Mouse (Mus musculus) small intestine, adult 2 months (tissue): ENCODE measurements around the gene Gm29609.

Experiments used
- CTCF ChIP-seq: fragments of 200-500 bp; IDR thresholded peaks from 2 replicates; pipeline ENCODE4 v1.5.1; 2012; ENCODE audit warnings: low read depth, mild to moderate bottlenecking, control low read depth, inconsistent platforms, low read length, moderate library complexity, mixed read lengths; ENCODE audit not compliant: insufficient replicate concordance, insufficient read length; ENCODE audit errors: extremely low read depth
- POLR2A ChIP-seq: fragments of 200-500 bp; IDR thresholded peaks from 2 replicates; pipeline ENCODE4 v1.6.1; 2012; ENCODE audit warnings: low read depth, mild to moderate bottlenecking, control low read depth, inconsistent platforms, low read length, moderate library complexity

DNA sequence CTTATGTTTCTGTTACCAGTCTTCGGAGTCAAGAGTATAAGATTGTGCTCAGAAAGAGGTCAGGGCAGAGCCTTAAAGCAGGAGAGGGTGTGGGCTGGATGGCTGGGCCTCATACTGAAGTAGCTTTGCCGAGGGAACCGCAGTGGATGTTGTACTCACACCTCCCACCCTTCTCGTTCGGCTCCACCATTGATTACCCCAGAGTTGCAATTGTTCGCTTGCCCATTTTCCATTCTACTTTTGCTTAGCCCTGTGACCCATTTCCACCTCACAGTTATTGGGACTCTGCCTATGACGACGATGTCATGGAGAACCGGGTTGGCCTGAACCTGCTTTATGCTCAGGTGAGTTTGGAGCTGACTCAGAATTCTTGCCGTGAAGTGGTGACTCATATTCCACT lies 16.5 kb upstream of the Gm29609 start:
- TF ChIP-seq CTCF (no peak), POLR2A (no peak)
